Mouse (Mus musculus): ENCODE measurements around the gene Ubap1l. TPM values are rescaled to one million over a fixed set of nuclear protein-coding genes. Genes with fewer than 3 reads are reported as not detected.
"Not testable (repeated sequence)": the region's sequence is repeated elsewhere in the genome, so short reads cannot be mapped to it uniquely, and the experiment has no call there.

The Ubap1l gene
- polyA plus RNA-seq, 1 experiment from 2014 or later: 0.37 TPM

DNA sequence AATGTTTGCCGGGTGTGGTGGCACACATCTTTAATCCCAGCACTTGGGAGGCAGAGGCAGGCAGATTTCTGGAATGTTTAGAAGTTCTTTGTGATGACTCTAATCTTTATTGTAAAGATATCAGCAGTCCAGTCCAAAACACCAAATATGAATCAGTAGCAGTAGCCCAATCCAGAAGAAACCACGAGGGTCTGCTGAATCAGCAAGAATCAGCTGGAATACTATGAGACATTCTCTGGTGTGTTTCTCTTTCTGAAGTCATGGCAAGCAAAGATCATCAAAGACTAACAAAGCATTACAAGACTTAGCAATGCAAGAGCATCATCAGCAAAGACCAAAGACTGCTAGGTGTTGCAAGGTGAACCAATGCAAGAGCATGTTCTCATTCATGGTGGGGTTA, 20.4 kb upstream of the Ubap1l start:
- no peak overlapping the region for H3K4me2 ChIP-seq (ENCODE audit: low read depth)
- ATAC-seq (ENCODE audit: insufficient read depth, low FRiP score, low TSS enrichment): no peak
- no peaks in the 10 kb centered on the region for H3K36me3 ChIP-seq (ENCODE audit: control insufficient read depth, insufficient read depth, low read length)
- H3K27me3 ChIP-seq (ENCODE audit: control insufficient read depth, insufficient read depth, low read length): no peaks in the 10 kb centered on the region
- no peaks in the 10 kb centered on the region for H3K9me3 ChIP-seq (ENCODE audit: control insufficient read depth, low read length)
- H3K4me1 ChIP-seq (ENCODE audit: control insufficient read depth, insufficient read depth, low read length): no peaks in the 10 kb centered on the region
- no peak overlapping the region for H3K27ac ChIP-seq (ENCODE audit: low read depth, low read length)
- DNase-seq (ENCODE audit: low spot score): no peak
- no peak overlapping the region for H3K4me3 ChIP-seq (ENCODE audit: low read depth, low read length)
- no peak overlapping the region for H3K9ac ChIP-seq (ENCODE audit: low read length)
- WGBS: 78% methylated on average over 2 of the region's 2 CpGs

DNA sequence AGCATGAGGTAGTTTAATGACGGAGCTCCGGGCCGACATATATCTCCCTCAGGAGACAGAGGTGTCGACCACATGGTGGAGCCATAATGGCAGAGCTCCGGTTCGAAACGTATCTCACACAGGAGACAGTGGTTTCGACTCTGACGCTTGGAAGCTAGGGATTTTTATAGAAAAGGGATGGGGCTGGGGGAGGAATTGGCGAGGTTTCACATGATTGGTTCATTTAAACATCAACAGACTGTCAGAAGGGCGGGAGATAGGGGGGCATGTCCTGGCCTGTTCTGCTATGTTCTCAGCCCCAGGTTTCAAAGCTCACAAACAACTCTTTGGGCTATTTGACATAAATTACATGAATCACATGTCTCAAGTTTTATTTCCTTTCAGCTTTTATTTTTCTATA, 15.4 kb upstream of the Ubap1l start:
- not testable (repeated sequence) for H3K27me3 ChIP-seq (ENCODE audit: control insufficient read depth, insufficient read depth, low read length); DNase-seq (ENCODE audit: low spot score); ATAC-seq (ENCODE audit: insufficient read depth, low FRiP score, low TSS enrichment); H3K36me3 ChIP-seq (ENCODE audit: control insufficient read depth, insufficient read depth, low read length); H3K9me3 ChIP-seq (ENCODE audit: control insufficient read depth, low read length)
- Histone ChIP-seq H3K4me1 (ENCODE audit: control insufficient read depth, insufficient read depth, low read length) (peaks cover 11% of the 10 kb centered on the region), H3K27ac (ENCODE audit: low read depth, low read length) (peak overlapping the region; percentile 91; the same call in 1 of the 2 replicates), H3K4me2 (ENCODE audit: low read depth) (peak overlapping the region; percentile 92), H3K9ac (ENCODE audit: low read length) (peak overlapping the region; percentile 93), H3K4me3 (ENCODE audit: low read depth, low read length) (peak overlapping the region; percentile 99)
- WGBS: 70% methylated on average over 11 of the region's 11 CpGs

DNA sequence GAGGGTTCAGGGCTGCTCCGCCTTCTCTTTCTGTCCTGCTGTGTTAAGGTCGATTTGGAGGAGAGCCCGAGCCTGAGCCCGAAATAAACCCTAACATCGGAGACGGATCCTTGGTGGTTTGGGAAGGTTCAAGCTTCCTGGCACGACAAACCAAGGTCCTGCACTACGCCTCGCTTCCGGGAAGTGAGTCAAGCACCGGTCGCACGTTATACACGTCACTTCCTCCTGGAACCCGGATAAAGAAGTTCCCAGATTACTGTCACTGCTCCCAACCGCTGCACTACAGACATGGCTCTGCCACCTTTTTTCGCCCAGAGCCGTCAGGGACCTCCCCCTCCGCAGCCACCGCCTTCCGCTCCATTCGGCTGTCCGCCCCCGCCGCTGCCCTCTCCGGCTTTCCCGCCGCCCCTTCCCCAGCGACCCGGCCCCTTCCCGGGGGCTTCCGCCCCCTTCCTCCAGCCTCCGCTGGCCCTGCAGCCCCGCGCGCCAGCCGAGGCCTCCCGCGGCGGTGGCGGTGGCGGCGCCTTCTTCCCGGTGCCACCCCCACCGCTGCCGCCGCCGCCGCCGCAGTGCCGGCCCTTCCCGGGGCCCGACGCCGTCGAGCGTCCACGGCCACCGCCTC, 14.9 kb upstream of the Ubap1l start, which contains the start of gene Pdcd7:
TSS of gene Pdcd7 (plus strand) at position 251 of the 622 bp plus-strand sequence.
- ATAC-seq (ENCODE audit: insufficient read depth, low FRiP score, low TSS enrichment) (peak; percentile 95), DNase-seq (ENCODE audit: low spot score) (peak; percentile 95)
- Histone ChIP-seq H3K36me3 (ENCODE audit: control insufficient read depth, insufficient read depth, low read length) (no peaks in the 10 kb centered on the region), H3K9ac (ENCODE audit: low read length) (peak within 1 kb of the TSS; percentile 93), H3K9me3 (ENCODE audit: control insufficient read depth, low read length) (no peaks in the 10 kb centered on the region), H3K4me3 (ENCODE audit: low read depth, low read length) (peak within 1 kb of the TSS; percentile 99), H3K27me3 (ENCODE audit: control insufficient read depth, insufficient read depth, low read length) (no peaks in the 10 kb centered on the region), H3K4me2 (ENCODE audit: low read depth) (peak within 1 kb of the TSS; percentile 92), H3K4me1 (ENCODE audit: control insufficient read depth, insufficient read depth, low read length) (peaks cover 11% of the 10 kb centered on the region), H3K27ac (ENCODE audit: low read depth, low read length) (peak within 1 kb of the TSS; percentile 91)
- WGBS: under 1% methylated on average over 51 of the region's 59 CpGs

DNA sequence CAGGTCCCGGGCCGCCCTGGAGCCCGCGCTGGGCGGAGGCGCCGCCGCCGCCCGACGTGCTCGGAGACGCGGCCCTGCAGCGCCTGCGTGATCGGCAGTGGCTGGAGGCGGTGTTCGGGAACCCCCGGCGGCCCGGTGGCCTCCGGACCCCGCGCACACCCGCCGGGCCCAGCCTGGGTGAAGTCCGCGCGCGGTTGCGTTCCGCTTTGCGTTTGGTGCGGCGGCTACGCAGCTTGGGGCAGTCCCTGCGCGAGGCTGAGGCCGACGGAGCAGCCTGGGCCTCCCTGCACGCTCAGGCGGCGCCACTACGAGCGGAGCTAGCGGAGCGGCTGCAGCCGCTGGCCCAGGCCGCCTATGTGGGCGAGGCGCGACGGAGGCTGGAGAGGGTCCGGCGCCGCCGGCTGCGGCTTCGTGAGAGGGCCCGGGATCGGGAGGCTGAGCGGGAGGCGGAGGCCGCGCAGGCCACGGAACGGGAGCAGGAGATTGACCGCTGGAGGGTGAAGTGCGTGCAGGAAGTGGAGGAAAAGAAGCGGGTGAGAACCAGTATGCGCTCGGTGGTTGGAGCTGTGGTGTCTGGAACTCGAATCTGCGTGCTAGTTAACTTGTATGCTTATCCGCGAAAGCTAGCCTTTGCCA, 14.2 kb upstream of the Ubap1l start:
- peak overlapping the region; percentile 92 for H3K4me2 ChIP-seq (ENCODE audit: low read depth)
- peak overlapping the region; percentile 99 for H3K4me3 ChIP-seq (ENCODE audit: low read depth, low read length)
- peak; percentile 50 for ATAC-seq (ENCODE audit: insufficient read depth, low FRiP score, low TSS enrichment)
- H3K9me3 ChIP-seq (ENCODE audit: control insufficient read depth, low read length): no peaks in the 10 kb centered on the region
- WGBS: under 1% methylated on average over 70 of the region's 77 CpGs
- DNase-seq (ENCODE audit: low spot score): peak; percentile 66
- H3K4me1 ChIP-seq (ENCODE audit: control insufficient read depth, insufficient read depth, low read length): peaks cover 11% of the 10 kb centered on the region
- H3K36me3 ChIP-seq (ENCODE audit: control insufficient read depth, insufficient read depth, low read length): no peaks in the 10 kb centered on the region
- peak overlapping the region; percentile 93 for H3K9ac ChIP-seq (ENCODE audit: low read length)
- H3K27me3 ChIP-seq (ENCODE audit: control insufficient read depth, insufficient read depth, low read length): no peaks in the 10 kb centered on the region
- peak overlapping the region; percentile 91 for H3K27ac ChIP-seq (ENCODE audit: low read depth, low read length)

DNA sequence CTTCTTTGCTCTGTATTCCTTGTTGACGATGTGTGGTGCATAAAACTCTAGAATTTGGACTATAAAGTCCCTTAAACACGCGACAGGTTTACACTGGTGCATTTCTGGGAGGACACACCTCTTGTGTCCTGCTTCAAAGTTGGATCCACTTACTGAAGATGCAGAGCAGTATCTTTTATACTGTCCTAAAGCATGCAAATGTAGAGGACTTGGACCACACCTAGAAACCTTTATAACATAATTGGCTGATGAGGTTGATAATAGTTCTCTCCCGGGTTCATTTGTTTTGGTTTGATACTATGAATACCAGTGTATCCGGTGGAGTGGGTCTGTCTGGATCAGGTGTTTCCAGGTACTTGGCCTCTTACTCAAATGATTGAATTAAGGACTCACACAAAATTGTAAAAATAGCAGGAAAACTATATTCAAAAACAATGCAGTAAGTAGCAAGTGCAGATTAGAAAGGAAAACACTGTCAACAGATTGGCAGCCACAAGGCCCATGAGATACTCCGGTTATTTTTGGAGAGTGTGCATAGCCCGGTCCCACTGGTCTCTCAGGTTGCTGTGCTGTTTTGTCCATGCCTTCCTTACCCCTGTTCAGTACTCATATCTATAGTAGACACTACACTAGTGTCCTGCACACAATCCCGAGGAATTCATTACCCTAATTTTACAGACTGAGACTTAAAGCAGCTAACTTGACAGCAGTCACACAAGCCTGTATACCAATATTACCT, 13.6 kb upstream of the Ubap1l start:
- Histone ChIP-seq H3K9ac (ENCODE audit: low read length) (peak overlapping the region; percentile 93), H3K36me3 (ENCODE audit: control insufficient read depth, insufficient read depth, low read length) (no peaks in the 10 kb centered on the region), H3K27me3 (ENCODE audit: control insufficient read depth, insufficient read depth, low read length) (no peaks in the 10 kb centered on the region), H3K9me3 (ENCODE audit: control insufficient read depth, low read length) (no peaks in the 10 kb centered on the region), H3K4me3 (ENCODE audit: low read depth, low read length) (peak overlapping the region; percentile 99), H3K4me1 (ENCODE audit: control insufficient read depth, insufficient read depth, low read length) (peaks cover 11% of the 10 kb centered on the region), H3K27ac (ENCODE audit: low read depth, low read length) (no peak overlapping the region), H3K4me2 (ENCODE audit: low read depth) (peak overlapping the region; percentile 92)
- WGBS: 50% methylated on average over 8 of the region's 8 CpGs
- DNase-seq (ENCODE audit: low spot score) (no peak), ATAC-seq (ENCODE audit: insufficient read depth, low FRiP score, low TSS enrichment) (no peak)

DNA sequence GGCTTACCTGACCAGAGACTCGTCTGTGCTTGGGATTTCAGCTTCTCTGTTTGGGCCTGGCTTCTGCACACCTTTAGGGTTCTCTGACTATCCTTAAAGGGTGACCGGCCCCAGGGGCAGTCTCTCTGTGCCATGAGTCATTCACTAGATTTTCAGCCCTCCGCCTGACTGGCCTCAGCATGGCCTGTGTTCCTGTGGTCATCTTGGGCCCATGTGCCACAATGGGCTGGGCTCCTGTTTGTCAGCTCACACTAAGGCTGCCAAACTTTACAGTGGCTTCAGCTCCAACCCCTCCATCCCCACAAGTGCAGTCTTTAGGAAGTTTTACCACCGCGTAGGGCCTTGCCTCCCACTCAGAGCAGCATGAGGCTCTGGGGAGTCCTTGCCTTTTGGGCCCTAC, 7.6 kb upstream of the Ubap1l start:
- Histone ChIP-seq H3K27ac (ENCODE audit: low read depth, low read length) (no peak overlapping the region), H3K9me3 (ENCODE audit: control insufficient read depth, low read length) (no peaks in the 10 kb centered on the region), H3K27me3 (ENCODE audit: control insufficient read depth, insufficient read depth, low read length) (no peaks in the 10 kb centered on the region), H3K4me3 (ENCODE audit: low read depth, low read length) (no peak overlapping the region), H3K4me1 (ENCODE audit: control insufficient read depth, insufficient read depth, low read length) (no peaks in the 10 kb centered on the region), H3K4me2 (ENCODE audit: low read depth) (no peak overlapping the region), H3K36me3 (ENCODE audit: control insufficient read depth, insufficient read depth, low read length) (peaks cover 2% of the 10 kb centered on the region; the same call in 1 of the 2 replicates), H3K9ac (ENCODE audit: low read length) (no peak overlapping the region)
- no peak for DNase-seq (ENCODE audit: low spot score)
- ATAC-seq (ENCODE audit: insufficient read depth, low FRiP score, low TSS enrichment): no peak
- WGBS: 88% methylated on average over 5 of the region's 5 CpGs

DNA sequence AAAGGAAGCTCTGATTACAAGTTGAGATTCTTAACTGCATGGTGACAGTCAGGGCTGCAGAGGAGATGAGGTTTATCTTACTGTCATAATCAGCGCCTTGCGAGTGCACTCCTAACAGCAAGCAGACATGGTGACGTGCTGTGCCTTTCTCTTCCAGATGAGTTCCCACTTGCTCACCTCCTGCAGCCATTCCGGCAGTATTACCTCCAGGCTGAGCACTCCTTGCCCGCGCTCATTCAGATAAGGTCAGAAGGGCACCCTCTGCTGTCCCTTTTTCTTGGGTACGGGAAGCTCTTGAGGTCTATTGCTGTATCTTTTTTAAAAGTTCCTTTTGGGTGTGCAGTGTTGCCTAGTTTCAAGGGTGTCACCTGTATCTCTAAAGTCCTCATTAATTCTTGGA, 4.3 kb upstream of the Ubap1l start:
- ATAC-seq (ENCODE audit: insufficient read depth, low FRiP score, low TSS enrichment) (no peak), DNase-seq (ENCODE audit: low spot score) (no peak)
- no peak overlapping the region for H3K4me3 ChIP-seq (ENCODE audit: low read depth, low read length)
- H3K4me1 ChIP-seq (ENCODE audit: control insufficient read depth, insufficient read depth, low read length): no peaks in the 10 kb centered on the region
- no peak overlapping the region for H3K4me2 ChIP-seq (ENCODE audit: low read depth)
- WGBS: 88% methylated on average over 7 of the region's 7 CpGs
- no peak overlapping the region for H3K9ac ChIP-seq (ENCODE audit: low read length)
- H3K36me3 ChIP-seq (ENCODE audit: control insufficient read depth, insufficient read depth, low read length): peaks cover 9% of the 10 kb centered on the region
- H3K9me3 ChIP-seq (ENCODE audit: control insufficient read depth, low read length): no peaks in the 10 kb centered on the region
- no peaks in the 10 kb centered on the region for H3K27me3 ChIP-seq (ENCODE audit: control insufficient read depth, insufficient read depth, low read length)
- H3K27ac ChIP-seq (ENCODE audit: low read depth, low read length): no peak overlapping the region

DNA sequence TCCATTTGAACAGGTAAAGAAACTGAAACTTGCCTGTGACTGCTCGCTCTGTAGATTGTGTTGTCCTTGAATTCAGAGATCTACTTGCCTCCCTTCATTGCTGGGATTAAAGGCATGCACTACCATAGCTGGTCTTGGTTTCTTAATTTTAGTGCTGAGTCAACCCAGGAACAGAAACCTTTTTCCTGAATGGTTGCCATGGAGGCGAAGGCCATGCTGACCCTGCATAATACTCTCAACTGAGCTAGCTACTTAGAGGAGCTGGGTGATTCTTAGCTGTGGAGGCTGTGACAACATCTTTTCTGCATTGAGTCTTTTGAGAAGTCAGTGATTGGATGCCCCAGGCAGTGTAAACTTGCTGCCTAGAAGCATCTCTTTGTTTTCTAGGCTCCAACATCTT, 3.9 kb upstream of the Ubap1l start:
- Histone ChIP-seq H3K4me1 (ENCODE audit: control insufficient read depth, insufficient read depth, low read length) (no peaks in the 10 kb centered on the region), H3K27me3 (ENCODE audit: control insufficient read depth, insufficient read depth, low read length) (no peaks in the 10 kb centered on the region), H3K27ac (ENCODE audit: low read depth, low read length) (no peak overlapping the region), H3K9ac (ENCODE audit: low read length) (no peak overlapping the region), H3K36me3 (ENCODE audit: control insufficient read depth, insufficient read depth, low read length) (peaks cover 9% of the 10 kb centered on the region), H3K9me3 (ENCODE audit: control insufficient read depth, low read length) (no peaks in the 10 kb centered on the region), H3K4me2 (ENCODE audit: low read depth) (no peak overlapping the region), H3K4me3 (ENCODE audit: low read depth, low read length) (no peak overlapping the region)
- no peak for ATAC-seq (ENCODE audit: insufficient read depth, low FRiP score, low TSS enrichment)
- 92% methylated on average over 2 of the region's 2 CpGs for WGBS
- no peak for DNase-seq (ENCODE audit: low spot score)
